Mouse (Mus musculus): Measurements from ENCODE around the gene Sesn1.

- TF ChIP-seq CTCF (IDR thresholded peaks at IDR 0.05; ENCODE audit: low read depth, low read length) (no peak), POLR2A (IDR thresholded peaks at IDR 0.05; ENCODE audit: insufficient read depth, low read length) (peak; percentile 10)
Measured at GRCm38 (mm10) chr10:41887080-41887821, 77.5 kb downstream of the Sesn1 start.
